Mouse (Mus musculus) bone marrow, adult 2 months (tissue): ENCODE results near the gene Klhl11.

Source experiments
- CTCF ChIP-seq: fragments of 200-500 bp; IDR thresholded peaks from 2 replicates; pipeline ENCODE4 v1.5.1; 2011; ENCODE audit warnings: low read length, control low read depth; ENCODE audit not compliant: control insufficient read depth, insufficient read depth
- POLR2A ChIP-seq: fragments of 200-500 bp; IDR thresholded peaks from 2 replicates; pipeline ENCODE4 v1.6.1; 2011; ENCODE audit warnings: low read depth, mild to moderate bottlenecking, control low read depth, low read length, borderline replicate concordance; ENCODE audit not compliant: control insufficient read depth

DNA sequence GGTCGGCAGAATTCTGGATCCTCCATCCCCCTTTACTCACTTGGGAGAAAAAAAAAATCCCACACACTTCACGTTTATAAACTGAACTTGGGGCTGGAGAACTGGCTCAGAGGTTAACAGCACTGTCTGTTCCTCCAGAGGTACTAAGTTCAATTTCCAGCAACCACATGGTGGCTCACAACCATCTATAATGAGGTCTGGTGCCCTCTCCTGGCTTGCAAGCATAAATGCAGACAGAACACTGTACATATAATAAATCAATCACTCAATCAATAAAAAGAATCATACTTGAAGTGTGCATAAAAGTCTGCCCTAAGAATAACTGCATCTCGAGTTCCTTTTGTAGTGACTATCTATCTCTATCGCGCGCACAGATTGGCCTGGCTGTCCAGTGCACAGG, 18.4 kb upstream of the Klhl11 start:
- TF ChIP-seq CTCF (no peak), POLR2A (no peak)
